ENCODE assay signal across 27 mouse cellular contexts in genomic region chr16:18072089-18072488, GRCm38 (mm10). TPM values are rescaled to one million over a fixed set of nuclear protein-coding genes. Genes with fewer than 3 reads are reported as not detected.
DNase-seq lines count a peak whose midpoint lies in the region; ATAC-seq and TF ChIP-seq lines count a peak whose summit lies in the region.
"Had no signal": no experiment of that assay in that cellular context is flagged by ENCODE, and none has a peak within 500 bp of the region (broad histone marks: within the 10 kb centered on the region; RNA-seq: fewer than 3 reads in every experiment).

No protein-coding gene starts in this region.

- H3K4me1 ChIP-seq in kidney, adult 2 months (ENCODE audit: control insufficient read depth, insufficient read depth, low read length): peaks cover 17% of the 10 kb centered on the region
- peaks cover 13% of the 10 kb centered on the region for H3K4me1 ChIP-seq in kidney, embryonic 15.5 days
- peaks cover 64% of the 10 kb centered on the region for H3K4me1 ChIP-seq in thymus, adult 2 months (replicated peaks; ENCODE audit: control insufficient read depth, insufficient read depth, low read length)
- peaks cover 36% of the 10 kb centered on the region for H3K4me1 ChIP-seq in E14TG2a.4 (replicated peaks; ENCODE audit: low read depth, low read length)

- TF ChIP-seq POLR2A in kidney, adult 2 months (IDR thresholded peaks at IDR 0.05; ENCODE audit: low read depth, low read length): no peak
- TF ChIP-seq POLR2A in thymus, adult 2 months (IDR thresholded peaks at IDR 0.05; ENCODE audit: control insufficient read depth, extremely low read depth, insufficient read depth, low read length, poor library complexity): no peak

- no peak overlapping the region for H3K9ac ChIP-seq in kidney, embryonic 15.5 days
- H3K9ac ChIP-seq: embryonic facial prominence, embryonic 13.5 days; forebrain, embryonic 12.5 days; forebrain, embryonic 15.5 days; heart, embryonic 12.5 days; heart, embryonic 15.5 days had no signal

- intact Hi-C loops in gastrocnemius, postnatal 14 days (cut with DNase I; ENCODE audit: low total_unique reads): no loop called here

- no peak overlapping the region for H3K4me3 ChIP-seq in kidney, adult 2 months (ENCODE audit: insufficient read depth, low read depth, low read length)
- no peak overlapping the region for H3K4me3 ChIP-seq in kidney, embryonic 15.5 days (replicated peaks)
- H3K4me3 ChIP-seq in thymus, adult 2 months (ENCODE audit: control insufficient read depth, insufficient read depth, low read length): no peak overlapping the region
- H3K4me3 ChIP-seq in E14TG2a.4 (replicated peaks; ENCODE audit: low read length): peak overlapping the region; percentile 23; the same call in 1 of the 2 replicates
- H3K4me3 ChIP-seq: embryonic facial prominence, embryonic 10.5 days; embryonic facial prominence, embryonic 13.5 days; erythroblast, embryonic 14.5 days; forebrain, embryonic 12.5 days; forebrain, embryonic 15.5 days; heart, embryonic 12.5 days; heart, embryonic 15.5 days; hindbrain, embryonic 10.5 days; hindbrain, embryonic 13.5 days had no signal

- no peaks in the 10 kb centered on the region for H3K27me3 ChIP-seq in kidney, adult 2 months (replicated peaks; ENCODE audit: control insufficient read depth, insufficient read depth, low read length)
- no peaks in the 10 kb centered on the region for H3K27me3 ChIP-seq in kidney, embryonic 15.5 days
- no peaks in the 10 kb centered on the region for H3K27me3 ChIP-seq in thymus, adult 2 months (ENCODE audit: control insufficient read depth, insufficient read depth, low read length)
- 0 out of 2 replicates have a peak, but pooled peaks cover 3% of the 10 kb centered on the region for H3K27me3 ChIP-seq in E14TG2a.4 (ENCODE audit: insufficient read depth, low read length)
- H3K27me3 ChIP-seq: embryonic facial prominence, embryonic 13.5 days; forebrain, embryonic 12.5 days; forebrain, embryonic 15.5 days; heart, embryonic 12.5 days; heart, embryonic 15.5 days; hindbrain, embryonic 13.5 days had no signal

- ATAC-seq in kidney, embryonic 15.5 days (replicated peaks; ENCODE audit: low FRiP score): no peak
- ATAC-seq: activated CD4-positive, CD25-positive, alpha-beta regulatory T cell, adult 4 months; CD4-positive, CD25-positive, alpha-beta regulatory T cell, adult 4 months; forebrain, embryonic 15.5 days; hindbrain, embryonic 16.5 days had no signal

- 96% methylated on average over 13 of the region's 13 CpGs for WGBS in kidney, adult 2 months
- WGBS in kidney, embryonic 15.5 days: 94% methylated on average over 13 of the region's 13 CpGs
- 98% methylated on average over 13 of the region's 13 CpGs for WGBS in thymus, adult 2 months

- DNase-seq in kidney, adult 2 months: peak; percentile 10
- peak; percentile 30 for DNase-seq in thymus, postnatal 14 days
- no peak for DNase-seq in thymus, adult 2 months
- no peak for DNase-seq in gastrocnemius, postnatal 14 days
- DNase-seq: adrenal gland, adult 8-10 months; adrenal gland, postnatal 25 days; cerebellum, adult 8-10 months; cerebellum, postnatal 10 days; cerebellum, postnatal 36 days; embryo, embryonic 11 days; gastrocnemius, postnatal 36 days; heart, postnatal 10 days; heart, postnatal 36 days had no signal

- no peak for TF ChIP-seq CTCF in kidney, adult 2 months (conservative IDR thresholded peaks at IDR 0.05; ENCODE audit: insufficient read depth, insufficient read length, low read depth, low read length)
- TF ChIP-seq CTCF in thymus, adult 2 months (IDR thresholded peaks at IDR 0.05; ENCODE audit: borderline replicate concordance, control insufficient read depth, extremely low read depth, insufficient read depth, low read length, poor library complexity): no peak
- no peak for TF ChIP-seq CTCF in E14TG2a.4 (conservative IDR thresholded peaks at IDR 0.05; ENCODE audit: low read length)

- no peak overlapping the region for H3K4me2 ChIP-seq in kidney, embryonic 15.5 days
- H3K4me2 ChIP-seq: embryonic facial prominence, embryonic 13.5 days; forebrain, embryonic 12.5 days; forebrain, embryonic 15.5 days; heart, embryonic 12.5 days; heart, embryonic 15.5 days; hindbrain, embryonic 13.5 days had no signal

- H3K9me3 ChIP-seq in kidney, embryonic 15.5 days (replicated peaks): no peaks in the 10 kb centered on the region
- no peaks in the 10 kb centered on the region for H3K9me3 ChIP-seq in E14TG2a.4 (ENCODE audit: low read length)
- H3K9me3 ChIP-seq: embryonic facial prominence, embryonic 10.5 days; embryonic facial prominence, embryonic 13.5 days; forebrain, embryonic 12.5 days; forebrain, embryonic 15.5 days; heart, embryonic 12.5 days; heart, embryonic 15.5 days; hindbrain, embryonic 10.5 days; hindbrain, embryonic 13.5 days had no signal

- H3K36me3 ChIP-seq in kidney, adult 2 months (ENCODE audit: control insufficient read depth, insufficient read depth, low read length): no peaks in the 10 kb centered on the region; the same call in 1 of the 2 replicates
- peaks cover 55% of the 10 kb centered on the region for H3K36me3 ChIP-seq in kidney, embryonic 15.5 days
- H3K36me3 ChIP-seq in thymus, adult 2 months (ENCODE audit: control insufficient read depth, insufficient read depth, low read length): peaks cover 4% of the 10 kb centered on the region; the same call in 1 of the 2 replicates
- H3K36me3 ChIP-seq in E14TG2a.4 (ENCODE audit: insufficient read depth, low read length): peaks cover 88% of the 10 kb centered on the region

- H3K27ac ChIP-seq in kidney, adult 2 months (ENCODE audit: insufficient read depth, low read depth, low read length): no peak overlapping the region
- H3K27ac ChIP-seq in kidney, embryonic 15.5 days: no peak overlapping the region
- H3K27ac ChIP-seq in thymus, adult 2 months (ENCODE audit: control insufficient read depth, insufficient read depth, low read length): no peak overlapping the region
- H3K27ac ChIP-seq: embryonic facial prominence, embryonic 10.5 days; embryonic facial prominence, embryonic 13.5 days; forebrain, embryonic 12.5 days; forebrain, embryonic 15.5 days; heart, embryonic 15.5 days; hindbrain, embryonic 10.5 days; hindbrain, embryonic 13.5 days had no signal

RNA-seq across cellular contexts. Expression of gene Prodh, which starts 17.9 kb away (rescaled TPM):
- polyA plus RNA-seq in kidney, adult 2 months (2012; rRNA removed): 397 and 415 TPM in 2 replicates
- 19.5 and 20.5 TPM in 2 replicates for polyA plus RNA-seq in kidney, embryonic 15.5 days (2015; fragmentation: Nextera tagmentation; extraction: Ambion mirVana)
- polyA plus RNA-seq in thymus, adult 2 months (2012; rRNA removed): 74.1 and 84.2 TPM in 2 replicates
- total RNA-seq in gastrocnemius, postnatal 14 days (2021): 10 to 100 TPM in 1 of 2 experiments, 1 to 10 TPM in 1; 2.7 to 11.8 TPM

RNA-seq across cellular contexts. Expression of gene Dgcr6, which starts 19.4 kb away (rescaled TPM):
- 135 and 142 TPM in 2 replicates for polyA plus RNA-seq in kidney, adult 2 months (2012; rRNA removed)
- 93.2 and 105 TPM in 2 replicates for polyA plus RNA-seq in kidney, embryonic 15.5 days (2015; fragmentation: Nextera tagmentation; extraction: Ambion mirVana)
- polyA plus RNA-seq in thymus, adult 2 months (2012; rRNA removed): 110 and 117 TPM in 2 replicates
- 10 to 100 TPM; 26.6 to 28.5 TPM for total RNA-seq in gastrocnemius, postnatal 14 days (2021)

RNA-seq across cellular contexts. Expression of gene Rtn4r, which starts 55.4 kb away (rescaled TPM):
- 18.9 and 26.7 TPM in 2 replicates for polyA plus RNA-seq in kidney, adult 2 months (2012; rRNA removed)
- polyA plus RNA-seq in kidney, embryonic 15.5 days (2015; fragmentation: Nextera tagmentation; extraction: Ambion mirVana): 2.6 and 3.6 TPM in 2 replicates
- polyA plus RNA-seq in thymus, adult 2 months (2012; rRNA removed): 5.7 and 6.6 TPM in 2 replicates
- total RNA-seq in gastrocnemius, postnatal 14 days (2021): under 1 TPM; 0.18 to 0.21 TPM
- total RNA-seq: adrenal gland, postnatal 25 days had no signal
- polyA plus RNA-seq: activated CD4-positive, CD25-positive, alpha-beta regulatory T cell, adult 4 months; CD4-positive, CD25-positive, alpha-beta regulatory T cell, adult 4 months had no signal

Comparison
In these comparisons a context has a peak if more than half of its experiments do, and no peak if none do; other contexts are left out.
1. DNase-seq: peak in kidney, adult 2 months (single experiment) and thymus, postnatal 14 days (single experiment); none in thymus, adult 2 months (single experiment) and gastrocnemius, postnatal 14 days (single experiment).